Mouse (Mus musculus): ENCODE measurements around the gene Mex3a.
"Not testable (repeated sequence)": the region's sequence is repeated elsewhere in the genome, so short reads cannot be mapped to it uniquely, and the experiment has no call there.

Gene Mex3a

DNA sequence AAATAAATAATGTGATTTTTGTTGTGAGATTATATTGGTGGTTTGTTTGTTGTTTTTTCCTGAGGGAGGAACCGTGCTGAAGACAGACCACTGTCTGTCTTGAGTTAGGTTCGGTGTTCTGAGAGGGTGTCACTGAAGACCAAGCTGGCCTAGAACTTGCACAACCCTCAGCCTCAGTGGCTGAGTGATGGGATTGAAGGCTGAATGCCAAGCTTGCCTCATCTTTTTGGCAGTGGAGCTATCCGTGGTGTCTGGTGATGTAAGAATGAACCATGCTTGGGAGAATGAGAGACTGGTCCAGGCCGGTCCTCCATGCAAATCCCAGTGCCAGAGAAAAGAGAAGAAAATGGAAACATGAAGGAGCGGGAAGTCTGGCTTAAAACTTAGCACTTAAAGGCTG is 37.5 kb downstream of the Mex3a start:
- no peak for DNase-seq (ENCODE audit: low spot score in 2 of 2)

DNA sequence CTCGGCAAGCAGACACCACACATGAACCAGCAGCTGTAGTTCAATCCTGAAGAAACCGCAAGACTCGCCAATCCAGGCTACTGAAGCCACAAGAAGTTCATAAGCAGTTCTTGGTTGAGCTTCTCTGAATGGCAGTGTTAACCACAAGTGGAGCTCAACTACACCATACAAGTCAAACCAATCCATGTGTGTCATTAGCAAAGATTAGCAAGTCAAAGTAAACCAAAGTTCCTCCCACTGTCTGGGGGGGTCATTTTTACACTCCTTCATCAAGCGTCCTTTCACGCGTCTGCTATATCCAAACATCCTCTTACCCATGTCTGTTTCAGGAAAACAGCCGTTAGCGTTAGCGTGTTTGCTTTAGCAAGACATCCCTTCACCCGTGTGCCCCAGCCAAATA is 38.1 kb downstream of the Mex3a start:
- no peak for DNase-seq (ENCODE audit: low spot score in 2 of 2)

GRCm38 (mm10) chr3:88571856-88572255 is 39.7 kb downstream of the Mex3a start:
- DNase-seq (ENCODE audit: low spot score in 2 of 2) = no peak

DNA sequence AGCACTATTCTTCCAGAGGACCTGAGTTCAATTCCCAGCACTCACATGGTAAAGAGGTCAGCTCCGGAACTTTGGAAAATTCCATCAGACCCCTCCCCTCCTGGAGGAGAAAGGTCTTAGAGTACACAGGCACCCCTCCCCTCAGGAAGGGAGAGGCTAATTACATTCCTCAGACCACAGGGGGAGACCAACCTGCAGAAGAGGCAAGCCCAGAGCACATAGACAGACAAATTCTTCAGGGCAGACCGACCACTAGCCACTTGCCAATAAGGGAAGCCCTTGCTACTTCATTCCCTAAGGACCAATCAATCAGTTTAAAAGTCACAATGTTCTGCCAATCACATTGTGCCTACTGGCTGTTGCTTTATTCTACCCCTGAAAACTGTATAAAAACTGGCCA is 40.6 kb downstream of the Mex3a start:
- no peak for DNase-seq (ENCODE audit: low spot score in 2 of 2)

DNA sequence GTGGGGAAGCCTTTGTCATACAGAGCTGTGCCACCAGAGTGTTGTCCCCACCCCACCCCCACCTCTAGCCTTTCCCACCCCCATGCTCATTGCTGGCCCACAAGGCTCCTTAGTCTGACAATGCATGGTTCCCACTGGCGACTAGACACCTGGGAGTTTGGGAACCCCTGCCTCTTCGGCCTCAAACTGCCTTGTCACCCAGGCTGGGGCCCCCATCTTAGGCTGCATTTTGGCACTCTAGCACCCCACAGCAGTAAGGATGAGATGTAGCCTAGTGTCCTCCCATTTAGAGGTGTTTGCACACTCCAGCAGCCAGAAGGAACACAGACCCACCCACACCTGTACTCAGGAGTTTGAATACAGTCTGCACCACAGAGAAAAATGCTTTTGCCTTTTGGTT is 41.6 kb downstream of the Mex3a start:
- no peak for DNase-seq (ENCODE audit: low spot score in 2 of 2)

DNA sequence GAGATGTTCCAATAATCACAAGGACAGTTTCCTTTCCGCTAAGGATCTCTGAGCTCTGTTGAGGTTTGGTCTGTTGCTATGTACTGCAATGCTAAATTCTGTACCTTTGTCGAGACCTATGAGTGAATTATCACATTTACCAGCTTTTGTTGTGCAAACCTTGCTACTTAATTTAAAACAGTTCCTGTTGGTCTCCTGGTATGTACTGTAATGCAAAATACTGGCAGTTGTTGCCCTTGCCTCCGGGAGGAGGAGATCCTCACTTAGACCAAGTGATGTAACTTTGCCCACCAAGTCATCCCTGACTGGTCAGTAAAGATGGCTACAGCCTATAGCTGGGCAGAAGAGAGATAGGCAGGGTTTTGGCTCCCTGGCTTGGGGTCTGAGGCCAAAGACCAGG is 43.3 kb downstream of the Mex3a start, which contains the start of gene Ssr2:
TSS of gene Ssr2 (plus strand) at position 337 of the 400 bp plus-strand sequence.
- DNase-seq (ENCODE audit: low spot score in 2 of 2) = no peak

GRCm38 (mm10) chr3:88577846-88578245 is 45.7 kb downstream of the Mex3a start:
- DNase-seq (ENCODE audit: low spot score in 2 of 2) = not testable (repeated sequence)

DNA sequence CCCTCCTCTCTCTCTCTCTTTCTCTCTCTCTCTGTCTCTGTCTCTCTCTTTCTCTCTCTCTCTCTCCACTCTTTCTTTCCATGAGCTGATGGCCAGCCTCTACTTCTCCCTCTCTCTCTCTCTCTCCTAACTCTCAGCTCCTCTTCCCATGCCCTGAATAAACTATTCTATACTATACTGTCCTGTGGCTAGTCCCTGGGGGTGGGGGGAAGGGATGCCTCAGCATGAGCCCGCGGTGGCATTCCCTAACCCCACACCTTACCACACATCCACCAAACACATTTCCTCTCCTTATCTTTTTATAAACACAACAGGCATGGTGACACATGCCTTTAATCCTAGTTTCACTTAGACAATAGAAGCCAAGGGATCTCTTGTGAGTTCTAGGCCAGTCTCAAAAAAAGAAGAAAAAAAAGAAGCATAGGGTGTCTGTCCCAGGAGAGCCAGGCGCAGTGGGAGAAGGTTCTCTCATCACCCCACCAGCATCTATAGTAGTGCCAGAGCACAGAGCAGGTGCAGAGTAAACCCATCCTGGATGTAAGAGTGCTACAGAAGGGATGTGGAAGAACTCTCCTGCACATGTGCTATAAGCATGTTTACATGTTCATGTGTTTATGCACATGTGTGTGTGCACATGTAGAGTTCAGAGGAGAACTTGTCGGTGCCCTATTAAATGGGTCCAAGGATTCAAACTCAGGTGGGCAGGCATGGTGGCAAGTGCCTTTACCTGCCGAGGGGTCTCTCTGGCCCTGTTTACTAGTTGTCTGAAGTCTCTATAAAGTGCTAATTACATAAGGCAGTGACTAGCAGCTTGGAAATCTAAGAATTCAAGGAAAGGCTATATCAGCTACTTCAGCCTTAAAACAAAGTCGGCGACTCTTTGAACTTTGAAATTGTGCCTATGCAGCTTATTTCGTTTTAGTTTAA is 46.6 kb downstream of the Mex3a start:
- no peak for DNase-seq (ENCODE audit: low spot score in 2 of 2)

DNA sequence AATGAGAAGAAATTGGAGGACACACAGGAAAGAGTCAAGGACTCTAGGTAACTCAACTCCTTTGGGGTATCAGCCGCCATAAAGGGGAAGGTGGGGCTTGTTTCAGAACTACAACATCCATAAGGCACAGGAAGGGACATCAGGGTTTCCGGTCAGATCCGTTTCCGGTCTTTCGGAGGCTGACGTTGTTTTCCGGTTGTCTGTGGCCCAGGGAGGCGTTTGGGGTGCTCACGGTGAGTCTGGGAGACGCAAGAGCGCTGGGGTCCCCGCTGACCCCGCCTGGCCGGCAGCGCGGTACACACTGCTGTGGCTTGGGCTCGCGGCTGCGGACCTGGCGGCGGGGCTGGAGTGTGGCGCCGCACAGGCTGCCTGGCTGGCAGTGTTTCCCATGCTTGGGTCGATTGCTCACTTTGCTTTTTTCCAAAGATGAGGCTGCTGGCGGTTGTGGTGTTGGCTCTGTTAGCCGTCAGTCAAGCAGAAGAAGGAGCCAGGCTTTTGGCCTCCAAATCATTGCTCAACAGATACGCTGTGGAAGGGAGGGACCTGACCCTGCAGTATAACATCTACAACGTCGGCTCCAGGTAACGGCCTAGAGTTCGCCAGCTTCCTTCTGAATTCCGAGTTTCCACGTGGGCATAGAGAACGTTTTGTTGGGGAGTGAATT is 47.4 kb downstream of the Mex3a start:
- DNase-seq (ENCODE audit: low spot score in 2 of 2) = peak; percentile 60 to 73

DNA sequence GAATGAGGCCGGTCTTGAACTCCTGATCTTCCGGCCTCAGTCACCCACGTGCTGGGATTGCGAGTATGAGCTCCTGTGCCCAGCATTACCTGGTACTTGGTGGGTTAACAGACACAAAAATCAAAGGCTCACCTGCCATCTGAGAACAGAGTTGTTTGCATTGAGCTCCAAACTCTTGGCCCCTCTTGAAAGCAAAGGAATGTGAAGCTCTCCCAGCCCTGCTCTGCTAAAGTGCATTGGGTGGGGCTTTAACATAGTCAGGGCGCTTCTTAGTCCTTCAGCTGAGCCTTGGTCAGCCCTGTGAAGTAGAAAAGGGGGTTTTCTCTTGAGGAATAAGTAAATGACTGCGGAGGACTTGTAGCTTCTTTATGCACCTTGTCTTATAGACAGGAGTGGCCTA is 53.6 kb downstream of the Mex3a start:
- no peak for DNase-seq (ENCODE audit: low spot score in 2 of 2)

- no peak for DNase-seq (ENCODE audit: low spot score in 2 of 2)
Observed at GRCm38 (mm10) chr3:88586640-88587039, 54.4 kb downstream of the Mex3a start.

- DNase-seq (ENCODE audit: low spot score in 2 of 2) = no peak
Observed at GRCm38 (mm10) chr3:88590246-88590645, 58.1 kb downstream of the Mex3a start.
